Mouse (Mus musculus) erythroblast, embryonic 14.5 days (primary cell): Measurements from ENCODE around the gene Lgals4.

Experiments
- GATA1 ChIP-seq: IDR thresholded peaks from 2 replicates; pipeline ENCODE4 v1.6.1; 2012; ENCODE audit warnings: low read length, inconsistent platforms, mixed read lengths
- TAL1 ChIP-seq: IDR thresholded peaks from 3 replicates; pipeline ENCODE4 v1.6.1; 2012; ENCODE audit warnings: low read length, inconsistent platforms, mixed read lengths

DNA sequence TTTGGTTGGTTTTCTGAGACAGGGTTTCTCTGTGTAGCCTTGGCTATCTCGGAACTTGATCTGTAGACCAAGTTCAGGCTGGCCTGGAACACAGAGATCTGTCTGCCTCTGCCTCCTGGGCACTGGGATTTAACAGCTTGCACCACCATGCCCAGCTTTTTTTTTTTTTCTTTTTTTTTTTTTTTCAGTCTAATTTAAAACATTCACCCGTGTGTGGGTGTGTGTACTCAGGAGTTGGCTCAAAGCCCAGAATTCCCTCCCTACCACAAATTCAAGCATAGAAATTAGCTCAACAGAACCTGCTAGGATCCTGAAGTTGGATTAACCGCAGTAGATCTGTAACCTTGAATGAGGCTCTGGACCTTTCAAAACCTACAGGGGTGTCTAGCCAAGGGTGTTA, 6.3 kb upstream of the Lgals4 start:
- TF ChIP-seq TAL1 (no peak), GATA1 (no peak)
